Mouse (Mus musculus) olfactory bulb, adult 2 months (tissue): ENCODE measurements around the gene Dock4. TPM values are rescaled to one million over a fixed set of nuclear protein-coding genes. Genes with fewer than 3 reads are reported as not detected.
"Not testable (repeated sequence)": the region's sequence is repeated elsewhere in the genome, so short reads cannot be mapped to it uniquely, and the experiment has no call there.

Experiments
- H3K27ac ChIP-seq: fragments of 200-500 bp; 2 replicates; pipeline ENCODE4 v1.5.1; 2012; ENCODE audit warnings: low read depth, low read length; ENCODE audit not compliant: insufficient read depth
- H3K4me1 ChIP-seq: fragments of 200-500 bp; 2 replicates; pipeline ENCODE4 v1.6.1; 2012; ENCODE audit warnings: low read length; ENCODE audit not compliant: control insufficient read depth, insufficient read depth
- H3K4me3 ChIP-seq: fragments of 200-500 bp; 2 replicates; pipeline ENCODE4 v1.5.1; 2012; ENCODE audit warnings: mild to moderate bottlenecking, low read depth, low read length, moderate library complexity; ENCODE audit not compliant: insufficient read depth
- CTCF ChIP-seq: fragments of 200-500 bp; IDR thresholded peaks from 2 replicates; pipeline ENCODE4 v1.5.1; 2012; ENCODE audit warnings: low read depth, mild to moderate bottlenecking, low read length, moderate library complexity; ENCODE audit not compliant: insufficient read depth
- POLR2A ChIP-seq: fragments of 200-500 bp; IDR thresholded peaks from 2 replicates; pipeline ENCODE4 v1.6.1; 2012; ENCODE audit warnings: mild to moderate bottlenecking, low read depth, low read length, moderate library complexity; ENCODE audit not compliant: insufficient read depth
- WGBS: fragments of 180-500 bp; shearing (Covaris S2); methylation state at CpG from one replicate; pipeline ENCODE4 v1.1.7; 2018; 5-methylcytosine and 5-hydroxymethylcytosine counted together
- polyA plus RNA-seq: library from polyadenylated mRNA; stranded (reverse); fragments of >200 nt; gene quantifications from 2 replicates; pipeline ENCODE4 v1.2.4, GENCODE M21; 2012; ENCODE audit warnings: low replicate concordance; ENCODE audit not compliant: missing spikeins, insufficient read depth, insufficient read length

The Dock4 gene
- polyA plus RNA-seq, 1 experiment = not detected

DNA sequence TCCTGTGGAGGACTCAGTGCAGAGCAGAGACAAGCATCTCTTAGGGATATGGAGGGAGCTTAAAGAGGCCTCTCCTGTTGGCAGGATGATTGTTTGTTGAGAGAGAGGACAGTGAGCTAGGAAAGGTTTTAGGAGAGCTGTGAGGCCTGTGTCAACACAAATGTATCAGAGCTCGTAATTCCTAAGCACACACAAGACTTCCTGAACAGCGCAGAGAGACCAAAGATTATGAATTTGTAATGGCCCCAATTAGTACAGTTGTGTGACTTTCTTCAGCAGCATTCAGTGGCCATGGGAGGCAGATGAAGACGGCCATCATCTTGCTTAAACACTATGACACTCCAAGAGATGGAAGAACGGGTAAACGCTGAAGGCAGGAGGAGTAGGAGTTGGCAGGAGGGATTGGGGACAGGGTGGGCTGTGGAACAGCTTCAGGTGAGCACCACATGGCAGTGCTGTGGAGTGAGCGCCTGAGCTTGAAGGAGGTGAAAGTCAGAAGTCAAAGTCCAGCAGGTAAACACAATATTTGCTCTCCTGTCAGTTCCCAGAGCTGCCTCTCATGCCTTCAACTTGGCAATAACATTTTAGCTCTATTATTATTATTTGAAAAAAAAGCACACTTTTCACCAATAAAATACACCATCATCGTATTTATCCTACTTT lies 409.1 kb downstream of the Dock4 start:
- Histone ChIP-seq H3K27ac (no peak overlapping the region), H3K4me1 (no peaks in the 10 kb centered on the region), H3K4me3 (no peak overlapping the region)
- no peak for TF ChIP-seq CTCF
- TF ChIP-seq POLR2A = no peak
- 94% methylated on average over 7 of the region's 7 CpGs for WGBS

- Histone ChIP-seq H3K27ac (no peak overlapping the region), H3K4me3 (no peak overlapping the region), H3K4me1 (no peaks in the 10 kb centered on the region)
- TF ChIP-seq CTCF (no peak), POLR2A (no peak)
- 93% methylated on average over 7 of the region's 7 CpGs for WGBS
Measured at GRCm38 (mm10) chr12:40857466-40857865, 411.7 kb downstream of the Dock4 start.

- 82% methylated on average over 7 of the region's 7 CpGs for WGBS
- not testable (repeated sequence) for H3K27ac ChIP-seq, H3K4me1 ChIP-seq, H3K4me3 ChIP-seq
Measured at GRCm38 (mm10) chr12:40858763-40859162, 413.0 kb downstream of the Dock4 start.

GRCm38 (mm10) chr12:40870387-40870786 lies 424.6 kb downstream of the Dock4 start:
- no peak for TF ChIP-seq CTCF
- TF ChIP-seq POLR2A = no peak
- no peaks in the 10 kb centered on the region for H3K4me1 ChIP-seq
- no peak overlapping the region for H3K4me3 ChIP-seq
- WGBS = 95% methylated on average over 5 of the region's 5 CpGs
- no peak overlapping the region for H3K27ac ChIP-seq

DNA sequence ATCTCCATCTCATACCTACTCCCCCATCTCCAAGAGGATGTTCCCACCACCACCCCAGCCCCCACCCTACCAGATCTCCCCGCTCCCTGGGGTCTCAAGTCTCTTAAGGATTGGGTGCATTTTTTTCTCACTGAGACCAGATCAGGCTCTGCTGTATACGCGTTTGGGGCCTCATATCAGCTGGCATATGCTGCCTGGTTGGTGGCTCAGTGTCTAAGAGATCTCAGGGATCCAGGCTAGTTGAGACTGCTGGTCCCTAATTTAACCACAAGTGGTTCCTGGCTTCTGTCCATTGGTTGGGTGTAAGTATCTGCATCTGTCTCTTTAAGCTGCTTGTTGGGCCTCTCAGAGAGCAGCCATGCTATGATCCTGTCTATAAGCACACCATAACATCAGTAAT lies 427.0 kb downstream of the Dock4 start:
- TF ChIP-seq POLR2A = no peak
- TF ChIP-seq CTCF = no peak
- Histone ChIP-seq H3K4me3 (no peak overlapping the region), H3K27ac (no peak overlapping the region), H3K4me1 (no peaks in the 10 kb centered on the region)
- WGBS = 100% methylated on average over 3 of the region's 3 CpGs

GRCm38 (mm10) chr12:40873267-40873666 lies 427.5 kb downstream of the Dock4 start:
- WGBS = 90% methylated on average over 7 of the region's 7 CpGs
- not testable (repeated sequence) for H3K4me1 ChIP-seq, H3K27ac ChIP-seq, H3K4me3 ChIP-seq

GRCm38 (mm10) chr12:40884976-40885375 lies 439.2 kb downstream of the Dock4 start:
- Histone ChIP-seq H3K4me3 (no peak overlapping the region), H3K27ac (no peak overlapping the region), H3K4me1 (no peaks in the 10 kb centered on the region)
- 82% methylated on average over 3 of the region's 3 CpGs for WGBS
- TF ChIP-seq POLR2A = no peak
- no peak for TF ChIP-seq CTCF

GRCm38 (mm10) chr12:40885377-40885776 lies 439.6 kb downstream of the Dock4 start:
- 98% methylated on average over 6 of the region's 6 CpGs for WGBS
- Histone ChIP-seq H3K27ac (no peak overlapping the region), H3K4me3 (no peak overlapping the region), H3K4me1 (no peaks in the 10 kb centered on the region)
- TF ChIP-seq CTCF (no peak), POLR2A (no peak)

DNA sequence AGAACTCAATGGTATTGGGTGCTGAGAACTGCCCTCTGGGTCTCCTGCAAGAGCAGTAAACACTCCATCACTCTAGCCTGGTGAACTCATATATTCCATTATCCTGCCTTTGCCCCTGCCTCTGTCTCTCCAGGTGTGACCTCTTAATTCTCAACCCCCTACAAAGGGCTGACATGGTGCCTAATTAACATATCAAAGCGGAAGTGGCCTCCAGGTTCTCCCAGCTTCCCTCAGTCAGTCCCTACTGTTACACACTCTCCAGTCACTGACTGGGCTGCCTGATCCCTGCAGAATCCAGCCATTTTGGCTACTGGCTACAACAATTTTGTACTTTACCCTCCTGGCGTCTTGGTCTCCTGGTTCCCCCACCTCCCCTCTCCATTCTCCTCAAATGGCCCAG lies 441.7 kb downstream of the Dock4 start:
- Histone ChIP-seq H3K4me3 (no peak overlapping the region), H3K27ac (no peak overlapping the region), H3K4me1 (no peaks in the 10 kb centered on the region)
- TF ChIP-seq CTCF (no peak), POLR2A (no peak)
- 77% methylated on average over 2 of the region's 2 CpGs for WGBS

DNA sequence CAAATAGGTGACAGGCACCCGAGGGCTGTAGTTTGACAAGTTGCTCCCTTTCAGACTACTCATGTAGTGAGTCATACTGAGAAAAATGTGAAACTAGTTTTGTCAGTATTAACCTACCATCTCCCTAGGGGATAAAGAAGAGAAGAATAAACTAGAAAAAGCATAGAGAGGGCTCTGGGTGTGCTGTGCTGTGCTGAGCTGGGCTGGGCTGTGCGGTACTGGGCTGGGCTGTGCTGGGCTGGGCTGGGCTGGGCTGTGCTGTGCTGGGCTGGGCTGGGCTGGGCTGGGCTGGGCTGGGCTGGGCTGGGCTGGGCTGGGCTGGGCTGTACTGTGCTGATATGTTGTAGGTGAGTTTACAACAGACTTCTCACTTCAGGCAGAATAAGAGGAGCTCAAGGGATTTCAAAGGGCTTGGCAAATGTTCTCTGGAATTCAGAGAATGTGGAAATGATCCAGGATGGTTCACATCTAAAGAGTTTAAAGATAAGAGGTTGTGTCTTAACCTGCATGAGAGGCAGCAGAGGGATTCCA lies 442.6 kb downstream of the Dock4 start:
- Histone ChIP-seq H3K4me1 (no peaks in the 10 kb centered on the region), H3K4me3 (no peak overlapping the region), H3K27ac (no peak overlapping the region)
- 66% methylated on average over 2 of the region's 2 CpGs for WGBS
- TF ChIP-seq CTCF (no peak), POLR2A (no peak)
